Mouse (Mus musculus): ENCODE measurements around the gene Farsb.
A peak's percentile ranks its signal among the peaks of the same experiment; 100 is the strongest.
"Not testable (repeated sequence)": the region's sequence is repeated elsewhere in the genome, so short reads cannot be mapped to it uniquely, and the experiment has no call there.

The Farsb gene

DNA sequence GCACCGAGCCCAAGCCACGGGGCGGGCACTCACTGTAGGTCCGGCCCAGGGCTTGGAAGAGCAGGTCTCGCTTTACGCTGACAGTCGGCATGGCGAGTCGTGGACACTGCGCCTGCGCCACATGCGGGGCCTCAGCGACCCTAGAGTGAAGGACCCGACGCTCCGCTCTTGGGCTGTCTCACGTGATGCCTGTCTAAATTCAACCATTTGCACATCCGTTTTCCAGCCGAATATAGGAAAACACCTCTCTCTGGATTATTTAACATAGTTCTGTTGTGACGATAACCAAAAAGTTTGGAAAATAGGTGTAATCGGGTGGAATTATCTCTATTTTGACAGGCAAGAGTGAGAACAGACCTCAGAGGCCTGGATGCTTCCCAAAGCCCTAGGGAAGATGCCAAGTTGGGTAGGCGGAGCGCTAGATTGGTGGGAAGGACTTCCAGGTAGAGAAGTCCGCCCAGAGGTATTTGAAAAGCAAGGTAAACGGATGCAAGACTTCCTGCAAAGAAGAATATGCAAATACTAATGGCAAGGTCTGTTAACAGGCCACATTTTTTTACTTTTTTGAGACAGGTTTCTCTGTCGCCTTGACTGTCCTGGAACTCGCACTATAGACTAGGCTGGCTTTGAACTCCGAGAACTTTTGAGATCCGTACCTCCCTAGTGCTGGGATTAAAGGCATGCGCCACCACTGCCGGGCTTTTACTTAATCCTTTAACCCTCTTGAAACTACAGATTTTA lies at the start of gene Farsb:
TSS of gene Farsb (minus strand) at position 146 of the 741 bp plus-strand sequence.
- DNase-seq (ENCODE audit: low read depth, low spot score), result peak; percentile 97

GRCm38 (mm10) chr1:78538396-78538795 lies 49.7 kb upstream of the Farsb start:
- DNase-seq (ENCODE audit: low read depth, low spot score), result no peak

- peak; percentile 25 for DNase-seq (ENCODE audit: low read depth, low spot score)
Observed at GRCm38 (mm10) chr1:78537494-78538010, 48.9 kb upstream of the Farsb start.

DNA sequence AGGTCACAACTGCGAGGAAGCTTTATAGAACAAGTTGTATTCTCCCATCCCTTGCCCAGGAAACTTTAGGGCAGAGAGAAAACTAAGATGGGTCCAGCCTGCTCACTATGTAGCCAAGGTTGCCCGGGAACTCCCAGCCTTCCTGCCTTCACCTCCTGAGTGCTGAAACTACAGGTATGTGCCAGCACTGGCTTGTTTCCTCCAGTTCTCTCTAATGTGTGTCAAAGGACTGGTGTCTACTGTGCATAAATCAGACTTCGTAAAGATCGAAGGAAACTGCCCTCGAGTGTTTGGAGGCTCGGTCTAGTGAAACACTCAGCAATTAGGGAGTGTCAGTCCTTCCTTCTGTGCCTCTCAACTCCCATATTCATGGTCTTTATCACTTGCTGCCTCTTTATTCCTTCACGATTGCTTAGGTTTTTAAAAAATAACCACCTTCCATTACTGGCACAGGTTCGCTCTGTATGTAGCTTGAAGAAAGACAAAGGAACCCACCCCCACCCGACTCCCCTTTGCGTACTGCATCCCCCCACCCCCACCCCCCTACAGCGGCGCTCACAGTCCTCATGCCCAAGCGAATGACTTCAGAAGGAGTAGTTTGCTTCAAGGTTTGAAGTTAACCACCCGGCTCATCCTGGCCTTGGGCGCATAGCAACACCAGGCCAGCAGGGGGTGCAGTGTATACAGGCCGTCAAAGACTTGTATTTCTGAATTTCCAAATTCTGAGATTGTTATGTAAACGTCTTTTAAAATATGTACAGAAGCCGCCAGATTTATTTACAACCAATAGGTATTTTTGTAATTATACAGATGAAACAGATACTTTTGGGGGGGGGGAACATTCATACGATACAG lies 47.8 kb upstream of the Farsb start:
- DNase-seq (ENCODE audit: low read depth, low spot score), result peak; percentile 86

GRCm38 (mm10) chr1:78534428-78535150 lies 45.9 kb upstream of the Farsb start:
- DNase-seq (ENCODE audit: low read depth, low spot score), result no peak

DNA sequence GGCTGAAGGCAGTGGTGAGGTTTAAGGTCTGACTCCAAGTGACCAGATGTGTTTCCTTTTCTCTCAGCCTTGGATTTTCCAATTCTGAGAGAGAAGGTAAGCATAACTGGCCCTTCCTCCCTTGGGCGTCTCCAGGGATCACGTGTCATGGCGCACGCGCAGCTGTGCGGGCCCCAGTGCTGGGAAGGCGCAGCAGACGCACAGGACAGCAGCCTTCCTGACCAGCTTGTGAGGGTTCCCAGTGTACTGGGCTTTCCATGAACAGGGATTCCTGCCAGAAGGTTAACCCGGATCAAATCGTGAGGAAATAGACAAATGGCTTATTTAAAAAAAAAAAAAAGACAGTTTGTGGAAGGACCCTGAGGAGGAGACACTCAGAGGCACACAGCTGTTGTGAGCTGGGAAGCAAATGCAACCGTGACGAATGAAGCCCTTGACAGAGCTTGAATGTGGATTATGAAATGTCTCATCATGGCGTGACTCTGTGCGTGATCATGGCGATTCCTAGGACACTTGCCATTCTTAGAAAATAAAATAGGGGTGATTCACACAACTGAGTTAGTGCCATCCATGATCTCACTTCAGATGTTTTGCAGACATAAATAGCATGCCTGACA lies 43.6 kb upstream of the Farsb start:
- DNase-seq (ENCODE audit: low read depth, low spot score), result peak; percentile 68

- DNase-seq (ENCODE audit: low read depth, low spot score), result no peak
Observed at GRCm38 (mm10) chr1:78530500-78531215, 42.0 kb upstream of the Farsb start.

GRCm38 (mm10) chr1:78529011-78529410 lies 40.3 kb upstream of the Farsb start:
- no peak for DNase-seq (ENCODE audit: low read depth, low spot score)

GRCm38 (mm10) chr1:78528356-78528755 lies 39.7 kb upstream of the Farsb start:
- DNase-seq (ENCODE audit: low read depth, low spot score), result no peak

GRCm38 (mm10) chr1:78525189-78525886 lies 36.6 kb upstream of the Farsb start:
- peak; percentile 84 for DNase-seq (ENCODE audit: low read depth, low spot score)

DNA sequence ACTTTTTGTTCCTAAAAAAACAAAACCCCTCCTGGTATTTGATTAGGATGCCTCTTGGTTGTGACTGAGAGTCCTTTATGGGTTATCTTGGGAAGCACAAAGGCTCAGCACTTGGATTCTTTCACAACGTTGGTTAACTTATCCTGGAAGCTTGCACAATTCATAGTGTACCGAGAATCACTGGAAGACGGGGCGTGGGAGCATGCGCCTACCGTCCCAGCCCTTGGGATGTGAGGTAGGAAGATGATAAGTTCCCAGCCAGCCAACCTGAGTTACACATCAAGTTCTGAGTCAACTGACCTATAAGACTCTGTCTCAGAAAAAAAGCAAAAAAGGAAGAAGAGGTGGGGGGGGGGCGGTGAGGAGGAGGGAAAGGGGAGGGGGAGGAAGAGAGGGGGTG lies 30.2 kb upstream of the Farsb start:
- DNase-seq (ENCODE audit: low read depth, low spot score), result no peak

DNA sequence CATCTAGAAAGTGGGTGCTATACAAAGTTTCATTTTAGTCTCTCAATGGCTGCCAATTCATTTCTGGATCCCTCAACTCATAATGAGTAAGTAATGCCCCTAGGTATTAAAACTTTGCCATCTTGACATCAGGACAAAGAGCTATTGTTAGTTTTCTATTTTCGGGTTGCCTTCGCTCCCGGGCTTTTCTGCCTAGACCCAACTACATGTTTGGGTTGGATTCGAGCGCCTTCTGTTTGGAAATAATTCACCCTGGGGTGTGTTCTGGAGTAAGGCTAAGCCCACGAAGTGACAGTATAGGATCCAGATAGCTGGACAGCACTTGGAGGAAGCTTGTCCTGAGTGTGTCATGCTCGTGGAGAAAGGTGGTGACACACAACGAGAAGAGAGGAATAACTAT lies 24.1 kb upstream of the Farsb start:
- DNase-seq (ENCODE audit: low read depth, low spot score), result no peak

DNA sequence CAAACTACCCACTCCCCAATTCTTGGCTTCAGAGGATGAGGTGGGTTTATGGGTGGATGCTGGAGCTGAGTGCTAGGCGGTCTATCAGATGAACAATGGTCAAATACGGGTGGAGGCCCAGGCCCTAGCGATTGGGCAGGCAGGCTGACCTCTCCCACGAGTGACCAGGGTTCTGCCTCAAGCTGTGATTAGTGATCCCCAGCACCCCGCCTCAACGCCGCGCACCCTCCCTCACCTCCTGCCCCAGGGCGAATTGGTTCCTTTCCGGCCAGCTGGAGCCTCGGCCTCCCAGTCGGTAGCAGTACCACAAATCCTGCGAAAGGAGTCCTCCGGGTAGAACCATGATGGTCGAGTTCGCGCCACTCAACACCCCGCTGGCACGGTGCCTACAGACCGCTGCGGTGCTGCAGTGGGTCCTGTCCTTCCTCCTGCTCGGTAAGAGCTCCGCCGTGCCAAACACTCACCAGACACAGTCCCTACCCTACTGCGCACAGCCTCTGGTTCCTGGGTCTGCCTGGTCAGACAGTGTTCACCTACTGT lies 23.0 kb upstream of the Farsb start, which contains the start of gene BC035947:
TSS of gene BC035947 (minus strand) at position 538 of the 540 bp plus-strand sequence.
- DNase-seq (ENCODE audit: low read depth, low spot score), result peak; percentile 40

DNA sequence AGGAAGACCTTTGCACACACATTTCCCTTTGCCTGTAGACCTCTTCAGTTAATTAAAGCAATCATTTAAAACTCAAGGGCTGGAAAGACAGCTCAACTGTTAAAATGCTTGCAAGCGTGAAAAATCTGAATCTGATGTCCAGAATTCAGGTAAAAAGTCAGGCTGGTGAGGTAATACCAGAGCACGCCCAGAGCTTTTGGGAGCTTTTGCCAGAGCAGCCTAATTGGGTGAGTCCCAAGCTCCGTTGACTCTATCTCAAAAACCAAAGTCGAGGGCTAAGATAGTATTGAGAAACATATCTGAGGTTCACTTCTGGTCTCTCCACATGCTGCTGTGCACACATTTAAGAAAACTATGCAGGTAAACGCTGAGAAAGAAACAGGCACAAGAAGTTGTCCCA lies 22.2 kb upstream of the Farsb start, which contains the start of gene Mogat1:
TSS of gene Mogat1 (plus strand) at position 130 of the 400 bp plus-strand sequence.
- DNase-seq (ENCODE audit: low read depth, low spot score), result no peak

GRCm38 (mm10) chr1:78507137-78507536 lies 18.4 kb upstream of the Farsb start:
- no peak for DNase-seq (ENCODE audit: low read depth, low spot score)

GRCm38 (mm10) chr1:78502527-78502926 lies 13.8 kb upstream of the Farsb start:
- DNase-seq (ENCODE audit: low read depth, low spot score), result no peak

DNA sequence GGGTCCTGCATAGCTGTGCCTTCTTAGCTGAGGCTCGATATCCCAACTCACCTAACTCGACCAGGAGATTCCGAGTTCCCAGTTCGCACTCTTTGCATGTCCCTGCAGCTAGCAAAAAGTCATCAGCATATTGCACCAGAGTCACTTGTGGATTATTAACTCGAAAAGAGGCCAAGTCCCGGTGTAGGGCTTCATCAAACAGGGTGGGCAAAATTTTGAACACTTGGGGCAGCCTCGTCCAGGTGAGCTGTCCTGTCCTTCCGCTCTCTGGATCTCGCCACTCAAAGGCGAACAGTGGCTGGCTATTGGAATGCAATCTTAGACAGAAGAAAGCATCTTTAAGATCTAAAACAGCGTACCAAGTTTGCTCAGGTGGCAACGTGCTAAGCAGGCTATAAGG lies 13.2 kb upstream of the Farsb start:
- DNase-seq (ENCODE audit: low read depth, low spot score), result not testable (repeated sequence)

- DNase-seq (ENCODE audit: low read depth, low spot score), result no peak
Observed at GRCm38 (mm10) chr1:78501036-78501435, 12.3 kb upstream of the Farsb start.

- no peak for DNase-seq (ENCODE audit: low read depth, low spot score)
Observed at GRCm38 (mm10) chr1:78490143-78490542, 1.4 kb upstream of the Farsb start.

- no peak for DNase-seq (ENCODE audit: low read depth, low spot score)
Observed at GRCm38 (mm10) chr1:78488427-78488751, 308 bp downstream of the Farsb start.

Measured in ZHBTc4 (cell line).